Mouse (Mus musculus) embryonic facial prominence, embryonic 12.5 days (tissue): Measurements from ENCODE around the gene Arl6ip4. TPM values are rescaled to one million over a fixed set of nuclear protein-coding genes. Genes with fewer than 3 reads are reported as not detected.

Source experiments
- ATAC-seq: fragments of 200-750 bp; cut with Nextera tagmentation; 2 replicates; pipeline ENCODE4 v1.8.0; 2017; ENCODE audit not compliant: insufficient number of reproducible peaks, insufficient read depth, low FRiP score, low TSS enrichment
- H3K27ac ChIP-seq: fragments of 300-500 bp; sonication (generic); 2 replicates; pipeline ENCODE4 v1.5.1; 2016; ENCODE audit warnings: mild to moderate bottlenecking
- H3K27me3 ChIP-seq: fragments of 300-500 bp; sonication (generic); 2 replicates; pipeline ENCODE4 v1.6.1; 2016; ENCODE audit warnings: mild to moderate bottlenecking, moderate library complexity
- H3K36me3 ChIP-seq: fragments of 300-500 bp; sonication (generic); 2 replicates; pipeline ENCODE4 v1.6.1; 2016; ENCODE audit warnings: mild to moderate bottlenecking
- H3K4me1 ChIP-seq: fragments of 300-500 bp; sonication (generic); 2 replicates; pipeline ENCODE4 v1.6.1; 2016
- H3K4me2 ChIP-seq: fragments of 300-500 bp; sonication (generic); replicated peaks from 2 replicates; pipeline ENCODE4 v1.6.1; 2016; ENCODE audit warnings: mild to moderate bottlenecking, moderate library complexity
- H3K4me3 ChIP-seq: fragments of 300-500 bp; sonication (generic); 2 replicates; pipeline ENCODE4 v1.5.1; 2016; ENCODE audit warnings: mild to moderate bottlenecking
- H3K9ac ChIP-seq: fragments of 300-500 bp; sonication (generic); 2 replicates; pipeline ENCODE4 v1.6.1; 2016; ENCODE audit warnings: mild to moderate bottlenecking, moderate library complexity
- H3K9me3 ChIP-seq: fragments of 300-500 bp; sonication (generic); 2 replicates; pipeline ENCODE4 v1.6.1; 2016; ENCODE audit warnings: mild to moderate bottlenecking, moderate library complexity
- WGBS: fragments of 180-500 bp; shearing (Covaris S2); methylation state at CpG from one replicate; pipeline ENCODE4 v1.1.7; 2016; 5-methylcytosine and 5-hydroxymethylcytosine counted together
- polyA plus RNA-seq: library from polyadenylated mRNA; unstranded; fragments of >200 nt; fragmentation: Nextera tagmentation; extraction: Ambion mirVana; gene quantifications from 2 replicates; pipeline ENCODE4 v1.2.1, GENCODE M21; 2016

The Arl6ip4 gene
- 113 and 122 TPM in 2 replicates for polyA plus RNA-seq

GRCm38 (mm10) chr5:124115990-124116845 is at the start of gene Arl6ip4:
Gene Arl6ip4, plus strand, starts transcription at chr5:124116089.
- peaks cover 41% of the 10 kb centered on the region for H3K36me3 ChIP-seq
- H3K4me1 ChIP-seq: peaks cover 28% of the 10 kb centered on the region
- no peaks in the 10 kb centered on the region for H3K27me3 ChIP-seq
- H3K9ac ChIP-seq: peak within 1 kb of the TSS; percentile 78
- peak within 1 kb of the TSS; percentile 78 for H3K4me3 ChIP-seq
- ATAC-seq: no peak
- H3K4me2 ChIP-seq: peak within 1 kb of the TSS; percentile 96
- H3K9me3 ChIP-seq: no peaks in the 10 kb centered on the region
- peak within 1 kb of the TSS; percentile 76 for H3K27ac ChIP-seq
- WGBS: 2% methylated on average over 63 of the region's 64 CpGs

- WGBS: 81% methylated on average over 3 of the region's 3 CpGs
- Histone ChIP-seq H3K27ac (no peak overlapping the region), H3K4me2 (no peak overlapping the region), H3K27me3 (no peaks in the 10 kb centered on the region), H3K4me1 (peaks cover 11% of the 10 kb centered on the region; the same call in 1 of the 2 replicates), H3K9me3 (no peaks in the 10 kb centered on the region), H3K4me3 (no peak overlapping the region), H3K9ac (no peak overlapping the region), H3K36me3 (no peaks in the 10 kb centered on the region)
- no peak for ATAC-seq
Measured at GRCm38 (mm10) chr5:124069657-124070056, 46.2 kb upstream of the Arl6ip4 start.

DNA sequence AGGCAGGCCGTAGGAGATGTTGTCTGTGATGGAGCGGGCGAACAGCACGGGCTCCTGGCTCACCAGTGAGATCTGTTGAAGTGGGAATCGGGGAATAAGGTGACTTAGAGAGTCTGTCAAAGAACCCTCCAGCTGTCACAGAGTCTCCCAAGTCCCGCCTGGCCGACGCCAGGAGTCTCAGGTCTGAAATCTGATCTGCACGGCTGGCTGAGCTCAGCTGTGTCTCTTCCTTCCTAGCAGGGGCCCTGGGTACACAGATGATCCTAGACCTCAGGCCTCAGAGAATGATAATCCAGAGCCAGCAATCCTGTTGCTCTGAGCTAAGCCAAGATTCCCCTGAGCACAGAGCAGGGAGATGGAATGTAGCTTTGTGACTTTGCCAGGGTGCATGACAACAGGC is 42.2 kb upstream of the Arl6ip4 start:
- Histone ChIP-seq H3K27me3 (no peaks in the 10 kb centered on the region), H3K9me3 (no peaks in the 10 kb centered on the region), H3K27ac (no peak overlapping the region), H3K4me1 (peaks cover 24% of the 10 kb centered on the region; the same call in 1 of the 2 replicates), H3K36me3 (no peaks in the 10 kb centered on the region), H3K9ac (no peak overlapping the region), H3K4me3 (no peak overlapping the region), H3K4me2 (no peak overlapping the region)
- peak; percentile 16; the same call in 1 of the 2 replicates for ATAC-seq
- 30% methylated on average over 9 of the region's 9 CpGs for WGBS

- WGBS: 49% methylated on average over 10 of the region's 10 CpGs
- H3K27me3 ChIP-seq: no peaks in the 10 kb centered on the region
- no peak overlapping the region for H3K9ac ChIP-seq
- peaks cover 24% of the 10 kb centered on the region; the same call in 1 of the 2 replicates for H3K4me1 ChIP-seq
- no peak overlapping the region for H3K4me2 ChIP-seq
- H3K36me3 ChIP-seq: no peaks in the 10 kb centered on the region
- ATAC-seq: no peak
- H3K9me3 ChIP-seq: no peaks in the 10 kb centered on the region
- H3K27ac ChIP-seq: peak overlapping the region; percentile 26; the same call in 1 of the 2 replicates
- H3K4me3 ChIP-seq: no peak overlapping the region
Measured at GRCm38 (mm10) chr5:124074845-124075307, 41.0 kb upstream of the Arl6ip4 start.

GRCm38 (mm10) chr5:124075716-124076115 is 40.2 kb upstream of the Arl6ip4 start:
- H3K27ac ChIP-seq: peak overlapping the region; percentile 26; the same call in 1 of the 2 replicates
- 70% methylated on average over 9 of the region's 9 CpGs for WGBS
- peaks cover 24% of the 10 kb centered on the region; the same call in 1 of the 2 replicates for H3K4me1 ChIP-seq

DNA sequence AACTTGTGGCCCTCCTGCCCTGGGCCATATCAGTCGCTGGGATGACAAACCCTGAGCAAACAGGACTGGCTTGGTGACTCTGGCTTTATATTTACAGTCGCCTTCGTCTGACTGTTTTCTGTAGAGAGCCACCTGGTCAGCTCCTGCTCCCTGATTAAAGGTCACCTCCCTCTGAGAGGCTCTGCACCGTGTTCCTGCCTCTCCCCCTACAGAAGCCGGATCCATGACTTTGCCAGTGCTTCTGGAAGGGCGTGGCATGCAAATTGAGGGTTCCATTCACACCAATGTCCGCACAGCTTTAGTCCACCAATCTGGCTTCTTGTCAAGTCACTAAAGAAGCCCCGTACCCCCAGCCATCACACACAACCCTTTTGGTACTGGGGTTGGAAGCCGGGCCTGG is 39.3 kb upstream of the Arl6ip4 start:
- H3K4me1 ChIP-seq: peaks cover 23% of the 10 kb centered on the region; the same call in 1 of the 2 replicates
- no peaks in the 10 kb centered on the region for H3K27me3 ChIP-seq
- WGBS: 53% methylated on average over 9 of the region's 9 CpGs
- no peaks in the 10 kb centered on the region for H3K36me3 ChIP-seq
- H3K9me3 ChIP-seq: no peaks in the 10 kb centered on the region
- no peak for ATAC-seq
- H3K9ac ChIP-seq: no peak overlapping the region
- H3K27ac ChIP-seq: no peak overlapping the region
- H3K4me2 ChIP-seq: no peak overlapping the region
- no peak overlapping the region for H3K4me3 ChIP-seq

More at GRCm38 (mm10) chr5:124075716-124076115, 40.2 kb upstream of the Arl6ip4 start:
- H3K9me3 ChIP-seq: no peaks in the 10 kb centered on the region
- no peak overlapping the region for H3K9ac ChIP-seq
- H3K4me2 ChIP-seq: no peak overlapping the region
- ATAC-seq: no peak
- no peaks in the 10 kb centered on the region for H3K27me3 ChIP-seq
- H3K4me3 ChIP-seq: no peak overlapping the region
- no peaks in the 10 kb centered on the region for H3K36me3 ChIP-seq

DNA sequence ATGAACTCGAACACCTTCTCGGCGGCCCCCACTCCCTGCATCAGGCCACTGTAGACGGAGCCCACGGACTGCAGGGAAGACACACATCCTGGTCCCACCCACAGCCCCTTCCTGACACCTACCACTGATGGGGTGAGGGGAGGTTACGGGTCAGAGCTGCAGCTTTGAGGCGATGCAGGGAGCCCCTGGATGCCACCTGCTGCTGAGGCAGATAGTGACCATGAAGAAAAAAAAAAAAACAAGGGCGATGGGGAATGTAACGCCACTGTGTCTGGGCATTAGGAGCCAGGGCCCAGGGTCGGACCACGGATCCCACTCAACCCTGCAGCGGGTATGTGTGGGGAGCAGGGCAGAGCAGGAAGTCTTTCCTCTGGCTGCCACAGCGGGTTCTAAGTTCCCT is 38.6 kb upstream of the Arl6ip4 start:
- Histone ChIP-seq H3K9ac (no peak overlapping the region), H3K9me3 (no peaks in the 10 kb centered on the region), H3K4me2 (no peak overlapping the region), H3K27ac (no peak overlapping the region), H3K36me3 (no peaks in the 10 kb centered on the region), H3K4me1 (peaks cover 19% of the 10 kb centered on the region; the same call in 1 of the 2 replicates), H3K4me3 (no peak overlapping the region), H3K27me3 (no peaks in the 10 kb centered on the region)
- WGBS: 78% methylated on average over 13 of the region's 13 CpGs
- no peak for ATAC-seq

DNA sequence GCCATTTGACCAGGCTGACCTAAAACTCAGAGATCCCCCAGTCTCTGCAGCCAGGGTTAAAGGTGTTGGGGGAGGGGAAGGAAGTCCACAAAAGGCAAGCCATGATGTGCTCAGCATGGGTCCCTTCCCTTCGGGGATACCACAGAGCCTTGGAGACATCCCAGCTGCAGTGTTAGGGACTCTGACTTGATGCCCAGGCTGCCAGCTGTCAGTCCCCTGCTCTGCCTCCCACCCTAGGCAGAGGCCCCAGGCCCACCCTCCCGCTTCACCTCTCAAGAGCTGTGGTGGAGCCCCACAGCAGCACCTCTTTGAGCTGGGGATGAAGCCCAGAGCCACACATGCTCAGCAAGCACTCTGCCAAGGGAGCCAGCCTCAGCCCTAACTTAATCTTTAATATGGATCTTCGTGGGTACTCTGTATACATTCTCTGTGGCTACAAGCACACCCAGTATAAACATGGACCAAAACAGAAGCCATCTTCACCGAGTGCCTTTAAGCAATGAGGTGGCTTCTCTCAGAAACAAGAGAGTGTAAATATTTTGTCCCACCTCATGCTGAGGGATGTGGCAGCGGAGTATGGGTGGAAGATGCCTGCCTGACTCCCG is 37.9 kb upstream of the Arl6ip4 start:
- Histone ChIP-seq H3K4me1 (peaks cover 19% of the 10 kb centered on the region; the same call in 1 of the 2 replicates), H3K9me3 (no peaks in the 10 kb centered on the region), H3K27ac (no peak overlapping the region), H3K4me3 (no peak overlapping the region), H3K4me2 (no peak overlapping the region), H3K36me3 (no peaks in the 10 kb centered on the region), H3K27me3 (no peaks in the 10 kb centered on the region), H3K9ac (no peak overlapping the region)
- ATAC-seq: no peak
- 59% methylated on average over 6 of the region's 6 CpGs for WGBS

DNA sequence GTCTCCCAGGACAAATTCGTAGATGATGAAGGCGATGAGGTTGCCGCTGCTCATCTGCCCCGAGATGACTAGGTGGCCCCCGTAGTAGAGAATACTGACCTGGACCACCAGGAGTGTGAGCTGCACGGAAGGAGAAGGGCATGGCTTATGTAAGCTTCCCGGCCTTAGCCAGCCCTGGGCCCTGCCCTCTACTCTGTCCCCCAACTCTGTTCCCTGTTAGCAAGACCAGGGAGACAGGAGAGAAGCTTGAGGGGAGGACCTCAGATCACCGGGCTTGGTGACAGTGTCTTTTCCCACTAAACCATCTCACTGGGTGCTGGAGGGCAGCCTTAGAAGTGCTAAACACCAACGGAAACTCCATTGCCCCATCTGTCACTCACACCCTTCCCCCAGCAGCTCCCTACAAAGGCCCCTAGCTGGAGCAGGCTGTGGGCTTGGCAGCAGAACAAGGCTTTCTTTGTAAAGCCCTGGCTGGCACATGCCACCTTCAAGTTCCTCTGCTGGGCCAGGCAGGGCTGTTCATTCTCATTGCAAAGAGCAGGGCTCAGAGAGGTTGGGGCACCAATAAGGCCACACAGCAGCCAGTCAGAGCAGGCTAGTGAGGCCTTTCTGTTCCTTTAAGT is 37.0 kb upstream of the Arl6ip4 start:
- Histone ChIP-seq H3K4me3 (no peak overlapping the region), H3K27me3 (no peaks in the 10 kb centered on the region), H3K4me1 (peaks cover 13% of the 10 kb centered on the region; the same call in 1 of the 2 replicates), H3K4me2 (no peak overlapping the region), H3K9me3 (no peaks in the 10 kb centered on the region), H3K36me3 (no peaks in the 10 kb centered on the region), H3K9ac (no peak overlapping the region), H3K27ac (no peak overlapping the region)
- ATAC-seq: no peak
- 59% methylated on average over 9 of the region's 9 CpGs for WGBS

DNA sequence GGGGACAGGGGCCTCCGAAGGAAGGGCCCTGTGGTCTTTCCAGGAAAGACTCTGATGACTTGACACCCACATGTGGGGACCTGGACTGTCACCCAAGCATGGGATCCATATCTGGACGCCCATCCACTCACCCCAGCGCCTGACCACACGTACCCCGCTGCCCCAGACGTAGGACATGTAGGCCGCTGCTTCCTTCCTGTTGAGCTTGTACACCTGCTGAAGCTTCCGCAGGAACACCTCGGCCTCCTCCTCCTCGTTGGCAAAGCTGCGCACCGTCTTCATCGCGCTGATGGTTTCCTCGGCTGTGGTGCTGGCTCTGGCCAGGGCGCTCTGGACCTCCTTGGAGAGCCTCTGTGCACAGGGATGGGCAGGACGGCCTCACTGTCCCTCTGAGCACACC is 36.0 kb upstream of the Arl6ip4 start:
- H3K4me2 ChIP-seq: no peak overlapping the region
- no peak for ATAC-seq
- WGBS: 92% methylated on average over 17 of the region's 17 CpGs
- H3K36me3 ChIP-seq: no peaks in the 10 kb centered on the region
- no peaks in the 10 kb centered on the region for H3K27me3 ChIP-seq
- peaks cover 10% of the 10 kb centered on the region; the same call in 1 of the 2 replicates for H3K4me1 ChIP-seq
- H3K4me3 ChIP-seq: no peak overlapping the region
- no peaks in the 10 kb centered on the region for H3K9me3 ChIP-seq
- no peak overlapping the region for H3K9ac ChIP-seq
- no peak overlapping the region for H3K27ac ChIP-seq

DNA sequence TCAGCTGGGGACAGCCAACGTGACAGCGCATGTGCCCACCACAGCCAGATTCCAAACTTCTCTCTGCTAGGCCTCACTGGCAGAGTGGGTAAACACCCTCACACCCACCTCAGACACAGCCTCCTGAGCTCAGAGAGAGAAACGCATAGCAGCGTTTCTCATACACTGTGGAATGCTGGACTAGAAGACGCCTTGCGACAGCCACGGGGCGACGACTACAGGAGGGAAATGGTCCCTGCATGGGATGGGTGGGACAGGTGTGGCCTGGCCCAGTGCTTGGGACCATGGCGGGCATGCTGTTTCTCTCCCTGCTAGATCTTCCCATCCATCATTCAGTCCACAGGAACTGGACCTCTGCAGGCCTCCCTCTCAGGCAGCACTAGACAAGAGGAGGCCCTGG is 33.4 kb upstream of the Arl6ip4 start:
- Histone ChIP-seq H3K4me3 (no peak overlapping the region), H3K27me3 (no peaks in the 10 kb centered on the region), H3K4me1 (no peaks in the 10 kb centered on the region), H3K36me3 (no peaks in the 10 kb centered on the region), H3K4me2 (no peak overlapping the region), H3K9ac (no peak overlapping the region), H3K27ac (no peak overlapping the region), H3K9me3 (no peaks in the 10 kb centered on the region)
- ATAC-seq: no peak
- WGBS: 84% methylated on average over 10 of the region's 10 CpGs
